Mouse (Mus musculus) midbrain, embryonic 15.5 days (tissue): ENCODE measurements around the gene Clec2l. TPM values are rescaled to one million over a fixed set of nuclear protein-coding genes. Genes with fewer than 3 reads are reported as not detected.
"Not testable (repeated sequence)": the region's sequence is repeated elsewhere in the genome, so short reads cannot be mapped to it uniquely, and the experiment has no call there.

ENCODE experiments used
- ATAC-seq: fragments of 200-750 bp; cut with Nextera tagmentation; replicated peaks from 2 replicates; pipeline ENCODE4 v1.8.0; 2017; ENCODE audit warnings: moderate TSS enrichment
- H3K27ac ChIP-seq: fragments of 300-500 bp; sonication (generic); 2 replicates; pipeline ENCODE4 v1.5.1; 2015; ENCODE audit warnings: mild to moderate bottlenecking, inconsistent platforms
- H3K27me3 ChIP-seq: fragments of 300-500 bp; sonication (generic); replicated peaks from 2 replicates; pipeline ENCODE4 v1.6.1; 2015; ENCODE audit warnings: inconsistent platforms
- H3K36me3 ChIP-seq: fragments of 300-500 bp; sonication (generic); replicated peaks from 2 replicates; pipeline ENCODE4 v1.6.1; 2015; ENCODE audit warnings: inconsistent platforms
- H3K4me1 ChIP-seq: fragments of 300-500 bp; sonication (generic); 2 replicates; pipeline ENCODE4 v1.6.1; 2015; ENCODE audit warnings: inconsistent platforms
- H3K4me2 ChIP-seq: fragments of 300-500 bp; sonication (generic); 2 replicates; pipeline ENCODE4 v1.6.1; 2015; ENCODE audit warnings: inconsistent platforms, mild to moderate bottlenecking, moderate library complexity
- H3K4me3 ChIP-seq: fragments of 300-500 bp; sonication (generic); 2 replicates; pipeline ENCODE4 v1.5.1; 2015; ENCODE audit warnings: mild to moderate bottlenecking, inconsistent platforms
- H3K9ac ChIP-seq: fragments of 300-500 bp; sonication (generic); 2 replicates; pipeline ENCODE4 v1.6.1; 2015; ENCODE audit warnings: mild to moderate bottlenecking, inconsistent platforms
- H3K9me3 ChIP-seq: fragments of 300-500 bp; sonication (generic); 2 replicates; pipeline ENCODE4 v1.6.1; 2016; ENCODE audit warnings: inconsistent platforms
- WGBS: fragments of 180-500 bp; shearing (Covaris S2); methylation state at CpG from one replicate; pipeline ENCODE4 v1.1.7; 2015; ENCODE audit warnings: mixed read lengths; 5-methylcytosine and 5-hydroxymethylcytosine counted together
- polyA plus RNA-seq: library from polyadenylated mRNA; unstranded; fragments of >200 nt; fragmentation: Nextera tagmentation; extraction: Ambion mirVana; gene quantifications from 2 replicates; pipeline ENCODE4 v1.2.1, GENCODE M21; 2015

Clec2l gene
- polyA plus RNA-seq, 1 experiment from 2014 or later: 28.9 TPM

DNA sequence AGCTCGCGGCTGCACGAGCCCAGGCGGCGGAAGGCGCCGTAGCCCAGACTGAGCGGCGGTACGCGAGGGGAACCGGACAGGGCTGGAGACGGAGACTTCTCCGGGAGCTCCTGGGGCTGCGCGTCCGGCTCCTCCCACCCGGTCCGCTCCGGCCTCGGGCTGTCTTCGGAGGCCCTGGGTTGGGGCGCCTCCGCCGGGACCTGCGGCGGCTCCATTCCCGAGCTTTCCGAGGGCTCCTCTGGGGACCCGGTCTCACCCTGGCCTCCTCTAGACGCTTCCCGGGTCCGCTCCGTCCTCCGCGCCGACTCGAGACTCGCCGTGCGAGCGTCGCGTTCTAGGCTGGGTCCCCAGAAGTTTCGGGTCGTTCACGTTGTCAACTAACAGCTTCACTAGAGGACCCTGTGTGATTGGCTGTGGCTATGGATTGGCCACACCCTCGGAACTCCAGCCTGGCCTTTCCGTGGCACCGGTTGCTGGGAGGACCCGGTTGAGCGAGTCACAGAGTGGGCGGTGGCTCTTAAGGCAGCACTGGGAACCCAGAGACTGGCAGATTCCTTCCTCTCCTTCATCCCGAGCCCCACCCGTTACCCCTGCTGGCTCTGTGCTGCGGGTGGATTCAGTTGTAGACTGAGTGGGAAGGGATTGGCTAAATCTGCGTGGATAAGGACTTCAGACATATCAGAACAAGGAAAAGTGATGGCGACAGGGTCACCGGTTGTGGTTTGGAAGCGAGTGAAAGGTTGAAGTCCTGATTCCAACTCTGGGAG is 25.8 kb upstream of the Clec2l start, which contains the start of gene Klrg2:
TSS of gene Klrg2 (minus strand) at position 391 of the 767 bp plus-strand sequence.
- peaks cover 19% of the 10 kb centered on the region for H3K4me1 ChIP-seq
- peak within 1 kb of the TSS; percentile 36 for H3K9ac ChIP-seq
- WGBS: 2% methylated on average over 50 of the region's 60 CpGs
- no peaks in the 10 kb centered on the region for H3K9me3 ChIP-seq
- H3K36me3 ChIP-seq: no peaks in the 10 kb centered on the region
- peak within 1 kb of the TSS; percentile 51 for H3K4me3 ChIP-seq
- ATAC-seq: peak; percentile 78
- peaks cover 58% of the 10 kb centered on the region for H3K27me3 ChIP-seq
- peak within 1 kb of the TSS; percentile 94 for H3K4me2 ChIP-seq
- H3K27ac ChIP-seq: no peak within 1 kb of the TSS

DNA sequence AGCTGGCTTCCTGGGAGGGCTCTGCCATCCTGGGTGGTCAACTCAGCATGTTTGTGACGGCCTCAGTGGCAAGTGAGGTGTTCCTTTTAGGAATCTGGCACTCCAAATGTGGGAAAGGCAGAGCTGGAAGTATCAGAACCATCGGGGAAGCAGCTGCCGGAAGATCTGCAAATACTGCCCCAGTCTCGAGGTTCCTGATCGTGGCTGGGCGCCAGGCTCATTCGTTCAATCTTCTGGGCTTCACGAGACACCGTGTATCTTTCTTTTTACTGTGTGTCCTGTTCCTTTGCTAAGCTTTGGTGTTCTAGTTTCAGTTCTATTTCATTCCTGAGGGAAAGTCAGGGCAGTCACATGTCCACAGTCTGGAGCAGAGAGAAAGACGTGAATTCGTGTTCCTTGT is 22.5 kb upstream of the Clec2l start:
- no peak overlapping the region for H3K27ac ChIP-seq
- no peak overlapping the region for H3K4me2 ChIP-seq
- 82% methylated on average over 11 of the region's 11 CpGs for WGBS
- H3K27me3 ChIP-seq: peaks cover 39% of the 10 kb centered on the region
- no peak overlapping the region for H3K9ac ChIP-seq
- no peaks in the 10 kb centered on the region for H3K36me3 ChIP-seq
- H3K4me1 ChIP-seq: peaks cover 19% of the 10 kb centered on the region
- no peak for ATAC-seq
- no peaks in the 10 kb centered on the region for H3K9me3 ChIP-seq
- H3K4me3 ChIP-seq: no peak overlapping the region

- Histone ChIP-seq H3K9ac (no peak overlapping the region), H3K9me3 (no peaks in the 10 kb centered on the region), H3K4me3 (no peak overlapping the region), H3K27me3 (peaks cover 31% of the 10 kb centered on the region), H3K27ac (no peak overlapping the region), H3K36me3 (no peaks in the 10 kb centered on the region), H3K4me1 (peaks cover 13% of the 10 kb centered on the region), H3K4me2 (no peak overlapping the region)
- ATAC-seq: no peak
- WGBS: 73% methylated on average over 5 of the region's 5 CpGs
Observed at GRCm38 (mm10) chr6:38641228-38641627, 21.6 kb upstream of the Clec2l start.

GRCm38 (mm10) chr6:38641645-38642044 is 21.2 kb upstream of the Clec2l start:
- WGBS: 48% methylated on average over 5 of the region's 5 CpGs
- Histone ChIP-seq H3K4me3 (no peak overlapping the region), H3K9me3 (no peaks in the 10 kb centered on the region), H3K27me3 (peaks cover 28% of the 10 kb centered on the region), H3K9ac (no peak overlapping the region), H3K4me1 (peaks cover 9% of the 10 kb centered on the region), H3K36me3 (no peaks in the 10 kb centered on the region), H3K4me2 (no peak overlapping the region), H3K27ac (no peak overlapping the region)
- ATAC-seq: no peak; the same call in 1 of the 2 replicates

GRCm38 (mm10) chr6:38642593-38642992 is 20.3 kb upstream of the Clec2l start:
- Histone ChIP-seq H3K4me1 (no peaks in the 10 kb centered on the region), H3K4me2 (no peak overlapping the region), H3K27ac (no peak overlapping the region), H3K9me3 (no peaks in the 10 kb centered on the region), H3K27me3 (peaks cover 19% of the 10 kb centered on the region), H3K4me3 (no peak overlapping the region), H3K9ac (no peak overlapping the region), H3K36me3 (no peaks in the 10 kb centered on the region)
- 83% methylated on average over 5 of the region's 5 CpGs for WGBS
- no peak for ATAC-seq

DNA sequence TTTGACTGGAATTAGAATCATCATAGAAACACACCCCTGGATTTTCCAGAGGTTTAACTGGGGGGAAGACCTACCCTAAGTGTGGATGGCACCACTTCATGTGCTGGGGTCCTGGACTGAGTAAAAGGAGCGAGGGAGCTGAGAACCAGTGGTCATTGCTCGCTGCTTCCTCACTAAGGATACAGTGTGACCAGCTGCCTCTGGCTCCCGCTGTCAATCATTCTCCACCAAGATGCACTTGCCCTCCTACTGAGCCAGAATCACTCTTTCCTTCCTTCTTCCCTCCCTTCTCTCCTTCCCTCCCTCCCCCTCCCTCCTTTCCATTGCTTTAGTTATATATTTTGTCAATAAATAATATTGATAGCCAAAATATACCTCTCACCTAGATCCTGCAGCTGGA is 19.8 kb upstream of the Clec2l start:
- no peak for ATAC-seq
- H3K27ac ChIP-seq: no peak overlapping the region
- no peak overlapping the region for H3K4me3 ChIP-seq
- H3K4me2 ChIP-seq: no peak overlapping the region
- WGBS: 86% methylated on average over 3 of the region's 3 CpGs
- H3K27me3 ChIP-seq: peaks cover 14% of the 10 kb centered on the region
- H3K4me1 ChIP-seq: no peaks in the 10 kb centered on the region
- no peak overlapping the region for H3K9ac ChIP-seq
- no peaks in the 10 kb centered on the region for H3K36me3 ChIP-seq
- H3K9me3 ChIP-seq: no peaks in the 10 kb centered on the region

DNA sequence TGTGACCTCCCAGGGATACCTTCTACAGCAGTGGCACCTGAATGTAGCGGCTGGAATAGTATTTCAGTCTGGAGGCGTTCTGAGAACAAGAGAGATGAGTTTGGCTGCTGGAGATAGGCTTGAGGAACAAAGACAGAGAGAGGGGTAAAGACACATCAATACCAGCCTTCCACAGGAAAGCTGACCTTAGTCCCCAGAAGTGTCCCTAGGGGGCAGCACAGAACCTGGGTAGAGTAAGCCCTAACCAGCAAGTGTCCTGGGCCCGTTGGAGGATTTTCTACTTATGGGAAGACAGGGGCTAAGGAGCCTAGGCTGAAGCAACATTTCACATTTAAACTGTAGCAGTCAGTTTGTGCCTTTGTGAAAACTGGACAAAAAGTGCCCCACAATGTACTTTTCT is 13.3 kb upstream of the Clec2l start:
- Histone ChIP-seq H3K4me3 (no peak overlapping the region), H3K36me3 (no peaks in the 10 kb centered on the region), H3K27me3 (no peaks in the 10 kb centered on the region; the same call in 1 of the 2 replicates), H3K9ac (no peak overlapping the region), H3K9me3 (no peaks in the 10 kb centered on the region), H3K4me1 (no peaks in the 10 kb centered on the region), H3K27ac (no peak overlapping the region), H3K4me2 (no peak overlapping the region)
- no peak for ATAC-seq
- 65% methylated on average over 3 of the region's 3 CpGs for WGBS

DNA sequence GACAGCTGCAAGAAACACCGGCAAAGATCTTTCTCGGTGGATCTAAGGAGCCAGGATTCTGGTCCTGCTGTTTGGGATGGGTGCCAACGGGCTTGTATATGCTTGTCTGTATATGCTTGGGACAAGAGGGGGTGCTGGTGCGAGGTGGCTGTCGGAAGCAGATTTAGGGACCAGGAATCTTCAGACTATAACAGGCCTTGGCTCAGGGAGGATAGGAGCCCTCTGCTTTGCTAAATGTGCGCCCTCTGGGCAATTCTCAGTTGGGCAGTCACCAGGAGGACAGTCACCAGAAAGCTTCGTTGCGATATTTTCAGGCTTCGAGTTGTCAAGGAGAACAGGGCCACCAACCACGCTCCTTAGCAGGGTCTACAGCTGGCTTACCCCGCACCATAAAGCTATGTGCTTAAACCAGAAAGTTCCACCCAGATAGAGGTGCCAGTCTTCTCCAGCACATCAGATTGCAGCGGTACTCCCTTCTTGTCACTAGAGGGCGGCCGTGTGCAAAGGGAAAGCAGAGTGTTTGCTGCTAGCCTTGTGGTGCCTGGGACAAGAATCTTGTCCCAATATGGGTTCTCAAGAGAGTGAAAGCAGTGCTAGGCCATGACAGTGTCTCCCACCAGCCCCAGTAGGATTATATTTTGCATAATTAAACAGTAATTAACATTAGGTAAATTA is 12.5 kb upstream of the Clec2l start:
- no peaks in the 10 kb centered on the region for H3K27me3 ChIP-seq
- no peaks in the 10 kb centered on the region for H3K9me3 ChIP-seq
- no peaks in the 10 kb centered on the region for H3K4me1 ChIP-seq
- ATAC-seq: peak; percentile 74
- H3K36me3 ChIP-seq: no peaks in the 10 kb centered on the region
- no peak overlapping the region for H3K4me3 ChIP-seq
- H3K9ac ChIP-seq: no peak overlapping the region
- no peak overlapping the region for H3K4me2 ChIP-seq
- H3K27ac ChIP-seq: no peak overlapping the region
- WGBS: 44% methylated on average over 14 of the region's 14 CpGs

GRCm38 (mm10) chr6:38661626-38662025 is 1.2 kb upstream of the Clec2l start:
- Histone ChIP-seq H3K36me3 (no peaks in the 10 kb centered on the region), H3K9ac (no peak overlapping the region), H3K27ac (no peak overlapping the region), H3K4me1 (peaks cover 8% of the 10 kb centered on the region), H3K27me3 (peaks cover 2% of the 10 kb centered on the region; the same call in 1 of the 2 replicates), H3K9me3 (no peaks in the 10 kb centered on the region), H3K4me2 (no peak overlapping the region), H3K4me3 (no peak overlapping the region)
- 14% methylated on average over 4 of the region's 4 CpGs for WGBS
- no peak for ATAC-seq

DNA sequence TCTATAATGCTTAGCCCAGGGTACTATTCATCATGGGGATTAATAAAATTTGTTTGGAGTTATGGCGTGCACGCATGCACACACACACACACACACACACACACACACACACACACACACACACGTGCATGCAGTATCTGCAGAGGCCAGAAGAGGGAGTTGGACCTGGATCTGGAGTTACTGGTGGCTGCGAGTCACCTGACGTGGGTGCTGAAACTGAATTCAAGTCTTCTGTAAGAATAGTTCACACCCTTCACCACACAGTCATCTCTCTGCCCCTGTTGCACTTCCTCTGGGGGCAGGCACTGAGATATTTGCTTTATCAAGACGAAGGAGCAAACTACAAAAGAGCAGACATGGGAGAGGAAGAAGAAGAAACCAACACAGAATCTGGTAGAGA is 6.7 kb downstream of the Clec2l start:
- Histone ChIP-seq H3K36me3 (no peaks in the 10 kb centered on the region), H3K9me3 (no peaks in the 10 kb centered on the region), H3K4me3 (no peak overlapping the region), H3K9ac (no peak overlapping the region), H3K4me1 (no peaks in the 10 kb centered on the region), H3K4me2 (no peak overlapping the region), H3K27ac (no peak overlapping the region), H3K27me3 (no peaks in the 10 kb centered on the region)
- ATAC-seq: no peak
- 75% methylated on average over 6 of the region's 6 CpGs for WGBS

GRCm38 (mm10) chr6:38670488-38670887 is 7.6 kb downstream of the Clec2l start:
- H3K9me3 ChIP-seq, H3K27me3 ChIP-seq, H3K4me1 ChIP-seq, H3K4me2 ChIP-seq, ATAC-seq, H3K36me3 ChIP-seq, H3K9ac ChIP-seq, H3K27ac ChIP-seq, H3K4me3 ChIP-seq: not testable (repeated sequence)
- 76% methylated on average over 1 of the region's 1 CpGs for WGBS

DNA sequence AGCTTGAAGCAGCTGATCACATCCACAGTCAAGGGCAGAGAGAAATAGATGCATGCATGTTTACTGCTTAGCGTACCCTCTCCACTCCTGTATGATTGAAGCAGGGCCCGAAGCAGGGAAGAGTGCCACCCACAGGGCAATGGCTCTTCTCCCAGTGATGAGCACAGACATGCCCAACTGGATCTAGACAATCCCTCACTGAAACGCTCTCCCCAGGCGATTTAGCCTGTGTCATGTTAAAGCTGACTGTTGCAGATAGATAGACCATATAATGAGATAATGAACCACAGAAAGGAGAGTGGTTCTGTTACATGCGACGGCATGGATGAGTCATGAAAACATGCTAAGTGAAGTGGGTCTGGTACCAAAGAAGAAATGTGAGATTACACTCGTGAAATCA is 8.4 kb downstream of the Clec2l start:
- Histone ChIP-seq H3K9ac (no peak overlapping the region), H3K9me3 (no peaks in the 10 kb centered on the region), H3K4me1 (no peaks in the 10 kb centered on the region), H3K27ac (no peak overlapping the region), H3K4me2 (no peak overlapping the region), H3K27me3 (no peaks in the 10 kb centered on the region), H3K4me3 (no peak overlapping the region), H3K36me3 (no peaks in the 10 kb centered on the region)
- 77% methylated on average over 7 of the region's 7 CpGs for WGBS
- ATAC-seq: no peak

GRCm38 (mm10) chr6:38672011-38672410 is 9.1 kb downstream of the Clec2l start:
- no peak overlapping the region for H3K4me2 ChIP-seq
- no peak overlapping the region for H3K4me3 ChIP-seq
- H3K9ac ChIP-seq: no peak overlapping the region
- 92% methylated on average over 3 of the region's 3 CpGs for WGBS
- H3K27me3 ChIP-seq: no peaks in the 10 kb centered on the region
- no peak overlapping the region for H3K27ac ChIP-seq
- no peaks in the 10 kb centered on the region for H3K36me3 ChIP-seq
- no peak for ATAC-seq
- H3K9me3 ChIP-seq: no peaks in the 10 kb centered on the region
- H3K4me1 ChIP-seq: no peaks in the 10 kb centered on the region
